Mouse (Mus musculus): ENCODE measurements around the gene Gng10. TPM values are rescaled to one million over a fixed set of nuclear protein-coding genes. Genes with fewer than 3 reads are reported as not detected.

The Gng10 gene
- polyA plus RNA-seq, 1 experiment, result 11.7 TPM

- H3K27me3 ChIP-seq (ENCODE audit: control insufficient read depth, insufficient read depth, low read length), result no peaks in the 10 kb centered on the region
- TF ChIP-seq CTCF (IDR thresholded peaks at IDR 0.05; ENCODE audit: control insufficient read depth, insufficient read depth, insufficient replicate concordance, low read depth, low read length), result no peak
- H3K4me3 ChIP-seq (ENCODE audit: control insufficient read depth, low read depth, low read length), result 0 out of 2 replicates have a peak within 1 kb of the TSS, but pooled peaks have one; percentile 3
- peak within 1 kb of the TSS; percentile 44; the same call in 1 of the 2 replicates for H3K27ac ChIP-seq (ENCODE audit: control insufficient read depth, insufficient read depth, low read depth, low read length)
- H3K4me1 ChIP-seq (ENCODE audit: control insufficient read depth, insufficient read depth, low read length), result peaks cover 10% of the 10 kb centered on the region
- no peaks in the 10 kb centered on the region for H3K36me3 ChIP-seq (ENCODE audit: control insufficient read depth, insufficient read depth, low read length)
Measured at GRCm38 (mm10) chr4:58994762-58995161, 40.1 kb upstream of the Gng10 start, which contains the start of gene Dnajc25. TSS of gene Dnajc25 (plus strand) at chr4:58995062.

GRCm38 (mm10) chr4:58995251-58995693, 39.6 kb upstream of the Gng10 start:
- Histone ChIP-seq H3K36me3 (ENCODE audit: control insufficient read depth, insufficient read depth, low read length) (no peaks in the 10 kb centered on the region), H3K4me3 (ENCODE audit: control insufficient read depth, low read depth, low read length) (0 out of 2 replicates have a peak overlapping the region, but pooled peaks have one; percentile 3), H3K4me1 (ENCODE audit: control insufficient read depth, insufficient read depth, low read length) (peaks cover 10% of the 10 kb centered on the region), H3K27ac (ENCODE audit: control insufficient read depth, insufficient read depth, low read depth, low read length) (peak overlapping the region; percentile 44; the same call in 1 of the 2 replicates), H3K27me3 (ENCODE audit: control insufficient read depth, insufficient read depth, low read length) (no peaks in the 10 kb centered on the region)
- TF ChIP-seq POLR2A (IDR thresholded peaks at IDR 0.05; ENCODE audit: control insufficient read depth, low read depth, low read length) (no peak), CTCF (IDR thresholded peaks at IDR 0.05; ENCODE audit: control insufficient read depth, insufficient read depth, insufficient replicate concordance, low read depth, low read length) (no peak)

GRCm38 (mm10) chr4:58997081-58997480, 37.8 kb upstream of the Gng10 start:
- TF ChIP-seq POLR2A (IDR thresholded peaks at IDR 0.05; ENCODE audit: control insufficient read depth, low read depth, low read length) (no peak), CTCF (IDR thresholded peaks at IDR 0.05; ENCODE audit: control insufficient read depth, insufficient read depth, insufficient replicate concordance, low read depth, low read length) (no peak)
- H3K4me3 ChIP-seq (ENCODE audit: control insufficient read depth, low read depth, low read length), result no peak overlapping the region
- H3K36me3 ChIP-seq (ENCODE audit: control insufficient read depth, insufficient read depth, low read length), result no peaks in the 10 kb centered on the region
- H3K27me3 ChIP-seq (ENCODE audit: control insufficient read depth, insufficient read depth, low read length), result no peaks in the 10 kb centered on the region
- peaks cover 10% of the 10 kb centered on the region for H3K4me1 ChIP-seq (ENCODE audit: control insufficient read depth, insufficient read depth, low read length)
- no peak overlapping the region for H3K27ac ChIP-seq (ENCODE audit: control insufficient read depth, insufficient read depth, low read depth, low read length)

- peaks cover 10% of the 10 kb centered on the region for H3K4me1 ChIP-seq (ENCODE audit: control insufficient read depth, insufficient read depth, low read length)
- H3K36me3 ChIP-seq (ENCODE audit: control insufficient read depth, insufficient read depth, low read length), result no peaks in the 10 kb centered on the region
- H3K27me3 ChIP-seq (ENCODE audit: control insufficient read depth, insufficient read depth, low read length), result no peaks in the 10 kb centered on the region
- TF ChIP-seq CTCF (IDR thresholded peaks at IDR 0.05; ENCODE audit: control insufficient read depth, insufficient read depth, insufficient replicate concordance, low read depth, low read length), result no peak
- TF ChIP-seq POLR2A (IDR thresholded peaks at IDR 0.05; ENCODE audit: control insufficient read depth, low read depth, low read length), result no peak
- H3K27ac ChIP-seq (ENCODE audit: control insufficient read depth, insufficient read depth, low read depth, low read length), result peak overlapping the region; percentile 24; the same call in 1 of the 2 replicates
- H3K4me3 ChIP-seq (ENCODE audit: control insufficient read depth, low read depth, low read length), result no peak overlapping the region
Measured at GRCm38 (mm10) chr4:58998688-58999087, 36.2 kb upstream of the Gng10 start.

- TF ChIP-seq POLR2A (IDR thresholded peaks at IDR 0.05; ENCODE audit: control insufficient read depth, low read depth, low read length) (no peak), CTCF (IDR thresholded peaks at IDR 0.05; ENCODE audit: control insufficient read depth, insufficient read depth, insufficient replicate concordance, low read depth, low read length) (peak; percentile 81; the same call in 1 of the 2 replicates)
- Histone ChIP-seq H3K36me3 (ENCODE audit: control insufficient read depth, insufficient read depth, low read length) (no peaks in the 10 kb centered on the region), H3K4me3 (ENCODE audit: control insufficient read depth, low read depth, low read length) (no peak overlapping the region), H3K4me1 (ENCODE audit: control insufficient read depth, insufficient read depth, low read length) (peaks cover 13% of the 10 kb centered on the region), H3K27ac (ENCODE audit: control insufficient read depth, insufficient read depth, low read depth, low read length) (no peak overlapping the region), H3K27me3 (ENCODE audit: control insufficient read depth, insufficient read depth, low read length) (no peaks in the 10 kb centered on the region)
Measured at GRCm38 (mm10) chr4:58999686-59000085, 35.2 kb upstream of the Gng10 start.

- no peaks in the 10 kb centered on the region for H3K27me3 ChIP-seq (ENCODE audit: control insufficient read depth, insufficient read depth, low read length)
- H3K36me3 ChIP-seq (ENCODE audit: control insufficient read depth, insufficient read depth, low read length), result no peaks in the 10 kb centered on the region
- H3K4me1 ChIP-seq (ENCODE audit: control insufficient read depth, insufficient read depth, low read length), result peaks cover 7% of the 10 kb centered on the region
- peak; percentile 18; the same call in 1 of the 2 replicates for TF ChIP-seq CTCF (IDR thresholded peaks at IDR 0.05; ENCODE audit: control insufficient read depth, insufficient read depth, insufficient replicate concordance, low read depth, low read length)
- no peak for TF ChIP-seq POLR2A (IDR thresholded peaks at IDR 0.05; ENCODE audit: control insufficient read depth, low read depth, low read length)
- H3K4me3 ChIP-seq (ENCODE audit: control insufficient read depth, low read depth, low read length), result no peak overlapping the region
- H3K27ac ChIP-seq (ENCODE audit: control insufficient read depth, insufficient read depth, low read depth, low read length), result no peak overlapping the region
Measured at GRCm38 (mm10) chr4:59000614-59001013, 34.3 kb upstream of the Gng10 start.

GRCm38 (mm10) chr4:59002948-59003805, 31.7 kb upstream of the Gng10 start, which contains the start of gene Gm20503:
TSS of gene Gm20503 (plus strand) at chr4:59003210.
- Histone ChIP-seq H3K27ac (ENCODE audit: control insufficient read depth, insufficient read depth, low read depth, low read length) (peak within 1 kb of the TSS; percentile 84), H3K4me1 (ENCODE audit: control insufficient read depth, insufficient read depth, low read length) (peaks cover 8% of the 10 kb centered on the region), H3K36me3 (ENCODE audit: control insufficient read depth, insufficient read depth, low read length) (no peaks in the 10 kb centered on the region), H3K4me3 (ENCODE audit: control insufficient read depth, low read depth, low read length) (peak within 1 kb of the TSS; percentile 96), H3K27me3 (ENCODE audit: control insufficient read depth, insufficient read depth, low read length) (no peaks in the 10 kb centered on the region)
- peak; percentile 95 for TF ChIP-seq POLR2A (IDR thresholded peaks at IDR 0.05; ENCODE audit: control insufficient read depth, low read depth, low read length)
- TF ChIP-seq CTCF (IDR thresholded peaks at IDR 0.05; ENCODE audit: control insufficient read depth, insufficient read depth, insufficient replicate concordance, low read depth, low read length), result no peak

Measured in testis, adult 2 months (tissue).